ENCODE assay signal across 10 mouse cellular contexts in genomic region chr7:140153829-140154217, GRCm38 (mm10). TPM values are rescaled to one million over a fixed set of nuclear protein-coding genes. Genes with fewer than 3 reads are reported as not detected.
A peak's percentile ranks its signal among the peaks of the same experiment; 100 is the strongest.
DNase-seq lines count a peak whose midpoint lies in the region; ATAC-seq and TF ChIP-seq lines count a peak whose summit lies in the region.
"Had no signal": no experiment of that assay in that cellular context is flagged by ENCODE, and none has a peak within 500 bp of the region (broad histone marks: within the 10 kb centered on the region; RNA-seq: fewer than 3 reads in every experiment).

No protein-coding gene starts in this region.

- no peak for DNase-seq in heart, adult 9 months (ENCODE audit: low spot score in 2 of 2)
- DNase-seq in midbrain, embryonic 10.5 days (ENCODE audit: low spot score): no peak
- no peak for DNase-seq in cerebellum, adult 11-12 months
- DNase-seq in layer of hippocampus, postnatal 25 days (ENCODE audit: extremely low spot score in 1 of 2, low spot score in 1 of 2): no peak
- no peak for DNase-seq in urinary bladder, postnatal 14 days (ENCODE audit: low spot score)
- DNase-seq: B cell, adult 2 months; layer of hippocampus, adult 9-11 months had no signal

- ATAC-seq in heart, embryonic 11.5 days (replicated peaks; ENCODE audit: insufficient number of reproducible peaks, low FRiP score, low TSS enrichment): no peak
- ATAC-seq in forebrain, embryonic 15.5 days (replicated peaks): peak; percentile 35

- no peak overlapping the region for H3K9ac ChIP-seq in heart, embryonic 11.5 days (ENCODE audit: low read depth, low read length)
- H3K9ac ChIP-seq in forebrain, embryonic 15.5 days (replicated peaks): peak overlapping the region; percentile 47

- H3K36me3 ChIP-seq in heart, embryonic 11.5 days (ENCODE audit: control insufficient read depth, insufficient read depth, low read length): no peaks in the 10 kb centered on the region; the same call in none of the 2 replicates
- H3K36me3 ChIP-seq in E14TG2a.4 (ENCODE audit: insufficient read depth, low read length): peaks cover 25% of the 10 kb centered on the region
- no peaks in the 10 kb centered on the region for H3K36me3 ChIP-seq in forebrain, embryonic 15.5 days
- H3K36me3 ChIP-seq in midbrain, embryonic 10.5 days: no peaks in the 10 kb centered on the region

- H3K4me3 ChIP-seq in heart, embryonic 11.5 days (ENCODE audit: low read depth, low read length): no peak overlapping the region
- H3K4me3 ChIP-seq in E14TG2a.4 (replicated peaks; ENCODE audit: low read length): peak overlapping the region; percentile 76
- peak overlapping the region; percentile 46 for H3K4me3 ChIP-seq in forebrain, embryonic 15.5 days
- peak overlapping the region; percentile 53 for H3K4me3 ChIP-seq in midbrain, embryonic 10.5 days

- 19% methylated on average over 4 of the region's 4 CpGs for WGBS in heart, embryonic 11.5 days (ENCODE audit: insufficient replicate concordance)
- 12% methylated on average over 4 of the region's 4 CpGs for WGBS in forebrain, embryonic 15.5 days
- WGBS in midbrain, embryonic 10.5 days: 15% methylated on average over 4 of the region's 4 CpGs

- no peaks in the 10 kb centered on the region for H3K9me3 ChIP-seq in heart, embryonic 11.5 days (replicated peaks; ENCODE audit: control insufficient read depth, low read length)
- no peaks in the 10 kb centered on the region for H3K9me3 ChIP-seq in E14TG2a.4 (ENCODE audit: low read length)
- no peaks in the 10 kb centered on the region for H3K9me3 ChIP-seq in forebrain, embryonic 15.5 days
- H3K9me3 ChIP-seq in midbrain, embryonic 10.5 days (replicated peaks): no peaks in the 10 kb centered on the region

- no peak for TF ChIP-seq CTCF in E14TG2a.4 (conservative IDR thresholded peaks at IDR 0.05; ENCODE audit: low read length)

- no peak overlapping the region for H3K27ac ChIP-seq in heart, embryonic 11.5 days (ENCODE audit: low read depth, low read length)
- no peak overlapping the region; the same call in 1 of the 2 replicates for H3K27ac ChIP-seq in forebrain, embryonic 15.5 days (replicated peaks)
- H3K27ac ChIP-seq in midbrain, embryonic 10.5 days (replicated peaks): no peak overlapping the region

- peaks cover 2% of the 10 kb centered on the region; the same call in 1 of the 2 replicates for H3K4me1 ChIP-seq in heart, embryonic 11.5 days (ENCODE audit: control insufficient read depth, insufficient read depth, low read length)
- H3K4me1 ChIP-seq in E14TG2a.4 (replicated peaks; ENCODE audit: low read depth, low read length): peaks cover 25% of the 10 kb centered on the region
- H3K4me1 ChIP-seq in forebrain, embryonic 15.5 days: peaks cover 8% of the 10 kb centered on the region
- peaks cover 23% of the 10 kb centered on the region for H3K4me1 ChIP-seq in midbrain, embryonic 10.5 days

- H3K27me3 ChIP-seq in heart, embryonic 11.5 days (ENCODE audit: control insufficient read depth, insufficient read depth, low read length): peaks cover 44% of the 10 kb centered on the region
- H3K27me3 ChIP-seq in E14TG2a.4 (ENCODE audit: insufficient read depth, low read length): peaks cover 59% of the 10 kb centered on the region
- peaks cover 8% of the 10 kb centered on the region; the same call in 1 of the 2 replicates for H3K27me3 ChIP-seq in forebrain, embryonic 15.5 days
- peaks cover 64% of the 10 kb centered on the region for H3K27me3 ChIP-seq in midbrain, embryonic 10.5 days (ENCODE audit: low read depth, poor library complexity, severe bottlenecking)

- peak overlapping the region; percentile 59; the same call in 1 of the 2 replicates for H3K4me2 ChIP-seq in heart, embryonic 11.5 days
- peak overlapping the region; percentile 61 for H3K4me2 ChIP-seq in forebrain, embryonic 15.5 days (replicated peaks)

RNA-seq across cellular contexts. Expression of gene Sprn, which starts 0.9 kb away (rescaled TPM):
- polyA plus RNA-seq in heart, embryonic 11.5 days (2014; fragmentation: Nextera tagmentation; extraction: Ambion mirVana): 0.04 TPM in 1 of 2 replicates, not detected in the other
- polyA plus RNA-seq in forebrain, embryonic 15.5 days (2015; fragmentation: Nextera tagmentation; extraction: Ambion mirVana): 15.2 and 15.7 TPM in 2 replicates
- polyA plus RNA-seq in midbrain, embryonic 10.5 days (2016; fragmentation: Nextera tagmentation; extraction: Ambion mirVana): 0.49 and 0.79 TPM in 2 replicates
- 100 to 1,000 TPM; 191 to 207 TPM for total RNA-seq in layer of hippocampus, postnatal 25 days (2021)

RNA-seq across cellular contexts. Expression of gene Olfr522, which starts 10.7 kb away (rescaled TPM):
- polyA plus RNA-seq in heart, embryonic 11.5 days (2014; fragmentation: Nextera tagmentation; extraction: Ambion mirVana): not detected in 2 replicates
- not detected in 2 replicates for polyA plus RNA-seq in forebrain, embryonic 15.5 days (2015; fragmentation: Nextera tagmentation; extraction: Ambion mirVana)
- not detected in 2 replicates for polyA plus RNA-seq in midbrain, embryonic 10.5 days (2016; fragmentation: Nextera tagmentation; extraction: Ambion mirVana)
- total RNA-seq in layer of hippocampus, postnatal 25 days (2021): not detected

RNA-seq across cellular contexts. Expression of gene Mtg1, which starts 16.5 kb away (rescaled TPM):
- 24.8 and 33.7 TPM in 2 replicates for polyA plus RNA-seq in heart, embryonic 11.5 days (2014; fragmentation: Nextera tagmentation; extraction: Ambion mirVana)
- polyA plus RNA-seq in forebrain, embryonic 15.5 days (2015; fragmentation: Nextera tagmentation; extraction: Ambion mirVana): 35.1 and 36.7 TPM in 2 replicates
- polyA plus RNA-seq in midbrain, embryonic 10.5 days (2016; fragmentation: Nextera tagmentation; extraction: Ambion mirVana): 32.6 TPM in 2 replicates
- 10 to 100 TPM; 24.9 to 30.2 TPM for total RNA-seq in layer of hippocampus, postnatal 25 days (2021)

RNA-seq across cellular contexts. Expression of gene Olfr523, which starts 19.2 kb away (rescaled TPM):
- not detected in 2 replicates for polyA plus RNA-seq in heart, embryonic 11.5 days (2014; fragmentation: Nextera tagmentation; extraction: Ambion mirVana)
- polyA plus RNA-seq in forebrain, embryonic 15.5 days (2015; fragmentation: Nextera tagmentation; extraction: Ambion mirVana): not detected in 2 replicates
- not detected in 2 replicates for polyA plus RNA-seq in midbrain, embryonic 10.5 days (2016; fragmentation: Nextera tagmentation; extraction: Ambion mirVana)
- total RNA-seq in layer of hippocampus, postnatal 25 days (2021): under 1 TPM in 1 of 2 experiments, not detected in 1; 0.25 TPM

RNA-seq across cellular contexts. Expression of gene Echs1, which starts 37.5 kb away (rescaled TPM):
- 179 and 198 TPM in 2 replicates for polyA plus RNA-seq in heart, embryonic 11.5 days (2014; fragmentation: Nextera tagmentation; extraction: Ambion mirVana)
- polyA plus RNA-seq in forebrain, embryonic 15.5 days (2015; fragmentation: Nextera tagmentation; extraction: Ambion mirVana): 112 and 120 TPM in 2 replicates
- 157 and 161 TPM in 2 replicates for polyA plus RNA-seq in midbrain, embryonic 10.5 days (2016; fragmentation: Nextera tagmentation; extraction: Ambion mirVana)
- total RNA-seq in layer of hippocampus, postnatal 25 days (2021): 10 to 100 TPM; 52.1 to 59.8 TPM
